Mouse (Mus musculus) bone marrow macrophage, adult 2 months (primary cell): ENCODE results near the gene Foxc1. TPM values are rescaled to one million over a fixed set of nuclear protein-coding genes. Genes with fewer than 3 reads are reported as not detected.

Experiments
- H3K27ac ChIP-seq: 2 replicates; pipeline ENCODE4 v1.5.1; 2012; ENCODE audit warnings: low read depth, low read length; ENCODE audit not compliant: insufficient read depth
- H3K4me1 ChIP-seq: 2 replicates; pipeline ENCODE4 v1.6.1; 2012; ENCODE audit warnings: low read length; ENCODE audit not compliant: control insufficient read depth, insufficient read depth
- H3K4me3 ChIP-seq: 2 replicates; pipeline ENCODE4 v1.5.1; 2012; ENCODE audit warnings: mild to moderate bottlenecking, low read length, moderate library complexity; ENCODE audit not compliant: insufficient read depth
- CTCF ChIP-seq: IDR thresholded peaks from 2 replicates; pipeline ENCODE4 v1.5.1; 2012; ENCODE audit warnings: low read depth, mild to moderate bottlenecking, low read length, moderate library complexity
- POLR2A ChIP-seq: IDR thresholded peaks from 2 replicates; pipeline ENCODE4 v1.6.1; 2012; ENCODE audit warnings: mild to moderate bottlenecking, low read depth, low read length, borderline replicate concordance
- polyA plus RNA-seq: library from polyadenylated mRNA; stranded (reverse); fragments of >200 nt; gene quantifications from 2 replicates; pipeline ENCODE4 v1.2.4, GENCODE M21; 2012; ENCODE audit not compliant: missing spikeins, insufficient read depth, insufficient read length

Gene Foxc1
- polyA plus RNA-seq, 1 experiment: 0.09 TPM

GRCm38 (mm10) chr13:31784757-31785156 is 21.7 kb upstream of the Foxc1 start:
- Histone ChIP-seq H3K4me3 (no peak overlapping the region), H3K4me1 (no peaks in the 10 kb centered on the region), H3K27ac (no peak overlapping the region)
- TF ChIP-seq POLR2A: no peak
- no peak for TF ChIP-seq CTCF

DNA sequence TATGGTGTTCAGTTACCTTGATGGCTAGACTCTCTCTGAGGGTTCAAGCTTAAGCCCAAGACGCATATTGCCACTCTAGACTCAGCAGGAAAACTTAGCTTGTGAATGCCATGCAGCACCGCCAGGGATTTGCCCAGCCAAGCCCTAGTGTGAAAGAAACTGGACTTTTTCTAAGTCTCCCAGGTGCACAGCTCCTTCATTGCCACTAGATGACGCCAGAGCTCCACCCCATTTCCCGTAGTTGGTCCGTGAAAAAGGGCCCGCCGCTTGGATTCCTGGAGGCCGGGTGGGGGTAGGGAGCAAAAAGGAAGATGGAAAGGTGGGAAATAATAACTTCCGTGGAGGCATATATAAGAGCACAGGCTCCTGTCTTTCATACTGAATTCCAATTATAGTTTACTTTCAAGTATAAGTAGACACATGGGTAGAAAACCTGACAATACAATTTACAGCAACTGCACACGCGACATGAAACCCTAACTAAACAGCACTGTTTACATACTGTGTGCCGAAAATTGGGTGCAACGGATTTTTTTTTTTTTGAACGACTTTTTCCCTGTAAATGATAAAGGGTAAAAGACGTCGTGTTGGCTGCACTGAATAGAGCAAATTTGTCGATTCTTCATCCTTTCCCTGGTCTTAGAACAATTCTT is 13.8 kb upstream of the Foxc1 start:
- TF ChIP-seq CTCF (peak; percentile 98), POLR2A (no peak)
- H3K27ac ChIP-seq: no peak overlapping the region

DNA sequence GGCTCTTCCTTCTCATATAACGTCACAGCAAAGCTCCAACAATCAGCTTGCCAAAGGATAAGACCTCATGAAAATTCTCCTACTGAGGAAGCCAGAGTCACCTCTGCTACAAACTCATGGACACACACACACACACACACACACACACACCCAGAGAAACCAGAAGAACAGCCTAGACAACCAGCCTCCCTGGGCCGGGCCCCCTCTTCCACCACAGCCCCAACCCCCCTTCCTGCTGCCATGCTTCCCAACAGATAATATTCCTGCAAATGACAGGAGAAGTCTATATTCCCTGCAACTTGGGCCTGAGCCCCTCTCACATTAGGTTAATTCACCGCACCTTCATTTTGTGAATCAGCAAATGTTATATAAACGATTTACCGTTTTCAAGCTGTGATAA is 13.3 kb upstream of the Foxc1 start:
- H3K27ac ChIP-seq: no peak overlapping the region
- TF ChIP-seq CTCF: no peak
- no peaks in the 10 kb centered on the region for H3K4me1 ChIP-seq
- H3K4me3 ChIP-seq: no peak overlapping the region

More for the DNA sequence above, 13.8 kb upstream of the Foxc1 start:
- Histone ChIP-seq H3K4me1 (no peaks in the 10 kb centered on the region), H3K4me3 (no peak overlapping the region)

DNA sequence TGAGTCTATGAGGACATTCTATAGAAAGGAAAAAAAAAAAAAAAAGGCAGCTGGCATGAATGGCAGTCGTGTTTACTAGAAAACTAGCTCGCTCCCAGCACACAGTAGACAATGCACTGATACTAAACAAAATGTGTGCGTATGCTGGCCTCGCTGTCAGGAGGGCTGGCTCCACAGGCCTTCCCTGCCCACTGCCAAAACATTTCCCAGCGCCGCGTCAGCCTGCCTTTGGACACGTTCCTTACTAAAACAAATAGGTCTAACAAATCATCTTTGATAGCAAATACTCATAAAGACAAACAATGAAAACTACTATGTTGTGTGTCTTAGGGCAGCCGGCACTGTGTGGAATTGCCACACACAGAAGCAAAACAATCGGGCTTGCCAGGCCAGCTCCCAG is 9.1 kb upstream of the Foxc1 start:
- TF ChIP-seq POLR2A: no peak
- H3K27ac ChIP-seq: no peak overlapping the region
- H3K4me1 ChIP-seq: peaks cover 2% of the 10 kb centered on the region; the same call in 1 of the 2 replicates
- H3K4me3 ChIP-seq: no peak overlapping the region

DNA sequence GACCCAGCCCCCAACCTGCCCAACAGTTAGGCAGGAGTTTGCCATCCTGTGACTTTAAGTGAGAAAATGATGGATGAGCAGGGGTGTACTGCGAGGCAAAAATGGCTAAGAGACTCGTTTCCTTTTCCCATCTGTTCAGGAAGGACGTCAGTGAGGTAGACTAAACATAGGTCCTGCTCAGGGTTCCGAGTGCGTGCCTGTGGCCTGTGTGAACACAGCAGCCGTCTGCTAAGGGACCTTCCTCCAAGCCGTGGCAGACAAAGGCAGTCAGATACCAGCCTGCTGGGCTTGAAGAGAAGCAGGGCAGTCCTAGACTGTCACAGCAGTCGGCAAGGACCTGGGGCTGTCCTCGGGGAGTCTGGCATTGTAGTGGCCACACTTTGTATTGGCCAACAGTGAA is 8.4 kb upstream of the Foxc1 start:
- Histone ChIP-seq H3K4me3 (no peak overlapping the region), H3K27ac (no peak overlapping the region), H3K4me1 (peaks cover 2% of the 10 kb centered on the region; the same call in 1 of the 2 replicates)
- TF ChIP-seq CTCF (no peak), POLR2A (no peak)

- Histone ChIP-seq H3K4me3 (peak overlapping the region; percentile 47), H3K4me1 (peaks cover 2% of the 10 kb centered on the region; the same call in 1 of the 2 replicates), H3K27ac (no peak overlapping the region)
- TF ChIP-seq CTCF: peak; percentile 78
- TF ChIP-seq POLR2A: no peak
Measured at GRCm38 (mm10) chr13:31800581-31801576, 5.6 kb upstream of the Foxc1 start.

- no peak for TF ChIP-seq CTCF
- TF ChIP-seq POLR2A: no peak
- H3K4me1 ChIP-seq: peaks cover 2% of the 10 kb centered on the region; the same call in 1 of the 2 replicates
- peak overlapping the region; percentile 47 for H3K4me3 ChIP-seq
- H3K27ac ChIP-seq: no peak overlapping the region
Measured at GRCm38 (mm10) chr13:31801703-31802305, 4.6 kb upstream of the Foxc1 start.

GRCm38 (mm10) chr13:31802447-31802846 is 4.0 kb upstream of the Foxc1 start:
- Histone ChIP-seq H3K4me1 (peaks cover 2% of the 10 kb centered on the region; the same call in 1 of the 2 replicates), H3K4me3 (no peak overlapping the region), H3K27ac (no peak overlapping the region)
- no peak for TF ChIP-seq POLR2A
- TF ChIP-seq CTCF: no peak

GRCm38 (mm10) chr13:31803166-31804093 is 3.0 kb upstream of the Foxc1 start:
- TF ChIP-seq POLR2A (no peak), CTCF (no peak)
- H3K27ac ChIP-seq: no peak overlapping the region
- no peak overlapping the region for H3K4me3 ChIP-seq
- peaks cover 2% of the 10 kb centered on the region; the same call in 1 of the 2 replicates for H3K4me1 ChIP-seq

- Histone ChIP-seq H3K27ac (no peak overlapping the region), H3K4me1 (peaks cover 2% of the 10 kb centered on the region; the same call in 1 of the 2 replicates), H3K4me3 (no peak overlapping the region)
- TF ChIP-seq CTCF (no peak), POLR2A (no peak)
Measured at GRCm38 (mm10) chr13:31804571-31804970, 1.9 kb upstream of the Foxc1 start.
